Mouse (Mus musculus): ENCODE measurements around the gene Slc38a8.

GRCm38 (mm10) chr8:119433582-119434174 is 67.8 kb downstream of the Slc38a8 start, which contains the start of gene Osgin1:
- TF ChIP-seq CTCF (IDR thresholded peaks at IDR 0.05; ENCODE audit: borderline replicate concordance, extremely low read depth, insufficient read depth, insufficient read length) (no peak), POLR2A (IDR thresholded peaks at IDR 0.05; ENCODE audit: borderline replicate concordance, extremely low read depth, insufficient read depth, insufficient read length, poor library complexity, severe bottlenecking) (no peak)
